Mouse (Mus musculus) liver, postnatal 0 days (tissue): ENCODE results near the gene Dennd1c.

Experiments
- CTCF ChIP-seq: sonication (generic); IDR thresholded peaks from 2 replicates; pipeline ENCODE4 v1.5.1; 2016; ENCODE audit warnings: antibody characterized with exemption, low read depth
- EP300 ChIP-seq: IDR thresholded peaks from 2 replicates; pipeline ENCODE4 v1.6.1; 2016; ENCODE audit warnings: antibody characterized with exemption, low read depth, mild to moderate bottlenecking

DNA sequence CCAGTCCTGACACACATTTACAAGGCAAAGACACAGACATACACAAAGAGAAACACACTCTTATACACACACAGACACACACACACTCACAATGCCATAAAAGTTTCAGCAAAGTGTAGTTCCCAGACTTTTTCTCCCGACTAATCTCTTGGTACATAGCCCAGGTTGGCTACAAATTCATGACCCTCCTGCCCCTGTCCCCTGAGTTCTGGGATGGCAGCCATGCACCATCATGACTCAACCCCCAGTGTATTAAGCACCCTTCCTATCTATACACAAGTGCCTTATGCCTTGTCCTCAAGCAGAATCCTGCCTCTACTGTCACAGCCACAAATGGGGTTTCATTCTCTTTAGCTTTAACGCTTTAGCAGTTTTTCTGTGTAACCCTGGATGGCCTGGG is 38.5 kb upstream of the Dennd1c start:
- TF ChIP-seq CTCF: no peak
- TF ChIP-seq EP300: no peak
